Mouse (Mus musculus) ES-E14 (cell line): ENCODE measurements at regions not wholly inside any gene's neighbourhood (a gene's known extent, or its start where the extent isn't known, plus 50 kb on each side); places are given as distances from the start of the nearest gene placed in this dataset.
A peak's percentile ranks its signal among the peaks of the same experiment; 100 is the strongest.

ENCODE experiments used
- DNase-seq: peaks from one replicate; pipeline ENCODE4 v3.0.0-alpha.2; 2013; ENCODE audit warnings: low read depth, low spot score
- H3K27ac ChIP-seq: 2 replicates; pipeline ENCODE4 v1.5.1; 2012; ENCODE audit warnings: low read depth, mild to moderate bottlenecking, low read length, moderate library complexity, mixed read lengths; ENCODE audit not compliant: poor library complexity, insufficient read depth, severe bottlenecking
- H3K36me3 ChIP-seq: 2 replicates; pipeline ENCODE4 v1.6.1; 2012; ENCODE audit warnings: mild to moderate bottlenecking, low read length, moderate library complexity, mixed read lengths; ENCODE audit not compliant: control insufficient read depth, poor library complexity, insufficient read depth, severe bottlenecking
- H3K4me1 ChIP-seq, 2 experiments: fragments of 150-350 bp in 1 of 2; sonication (generic) in 1 of 2; 2 replicates each; pipeline ENCODE4 v1.6.1; 2012; ENCODE audit warnings: low read length in 2 of 2, mild to moderate bottlenecking in 1 of 2, mixed read lengths in 1 of 2; ENCODE audit not compliant: control insufficient read depth in 2 of 2, insufficient read depth in 2 of 2, poor library complexity in 1 of 2
- H3K4me3 ChIP-seq, 2 experiments: fragments of 150-350 bp in 1 of 2; sonication (generic) in 1 of 2; 2 replicates each; pipeline ENCODE4 v1.5.1; 2012; ENCODE audit warnings: low read length in 2 of 2, low read depth in 1 of 2, mild to moderate bottlenecking in 1 of 2, mixed read lengths in 1 of 2; ENCODE audit not compliant: insufficient read depth in 1 of 2, poor library complexity in 1 of 2, severe bottlenecking in 1 of 2
- H3K9ac ChIP-seq: 2 replicates; pipeline ENCODE4 v1.6.1; 2012; ENCODE audit warnings: low read depth, mild to moderate bottlenecking, low read length, mixed read lengths; ENCODE audit not compliant: poor library complexity, insufficient read depth, severe bottlenecking
- H3K9me3 ChIP-seq: fragments of 150-350 bp; sonication (generic); 2 replicates; pipeline ENCODE4 v1.6.1; 2012; ENCODE audit warnings: low read depth, mild to moderate bottlenecking, low read length; ENCODE audit not compliant: control insufficient read depth, insufficient read depth
- CHD2 ChIP-seq: IDR thresholded peaks from 2 replicates; pipeline ENCODE4 v1.6.1; 2014; ENCODE audit warnings: mild to moderate bottlenecking, low read depth, low read length, inconsistent platforms
- HCFC1 ChIP-seq: IDR thresholded peaks from 2 replicates; pipeline ENCODE4 v1.6.1; 2012; ENCODE audit warnings: low read length, inconsistent platforms, borderline replicate concordance; ENCODE audit not compliant: insufficient read depth
- MAFK ChIP-seq: IDR thresholded peaks from 2 replicates; pipeline ENCODE4 v1.6.1; 2014; ENCODE audit warnings: mild to moderate bottlenecking, low read depth, low read length, inconsistent platforms; ENCODE audit not compliant: insufficient read depth
- ZC3H11A ChIP-seq: IDR thresholded peaks from 2 replicates; pipeline ENCODE4 v1.6.1; 2012; ENCODE audit warnings: low read depth, mild to moderate bottlenecking, inconsistent platforms, low read length, borderline replicate concordance
- ZNF384 ChIP-seq: IDR thresholded peaks from 2 replicates; pipeline ENCODE4 v1.6.1; 2012; ENCODE audit warnings: low read depth, low read length, inconsistent platforms
- in situ Hi-C, 2 experiments: fragments of 600-800 bp; cut with MboI; formaldehyde crosslinking; loops; one replicate each; pipeline ENCODE4 v1.15.1; 2025; ENCODE audit warnings: low sequenced_read_pairs in 2 of 2, inconsistent platforms in 1 of 2; ENCODE audit not compliant: unreplicated experiment in 2 of 2

DNA sequence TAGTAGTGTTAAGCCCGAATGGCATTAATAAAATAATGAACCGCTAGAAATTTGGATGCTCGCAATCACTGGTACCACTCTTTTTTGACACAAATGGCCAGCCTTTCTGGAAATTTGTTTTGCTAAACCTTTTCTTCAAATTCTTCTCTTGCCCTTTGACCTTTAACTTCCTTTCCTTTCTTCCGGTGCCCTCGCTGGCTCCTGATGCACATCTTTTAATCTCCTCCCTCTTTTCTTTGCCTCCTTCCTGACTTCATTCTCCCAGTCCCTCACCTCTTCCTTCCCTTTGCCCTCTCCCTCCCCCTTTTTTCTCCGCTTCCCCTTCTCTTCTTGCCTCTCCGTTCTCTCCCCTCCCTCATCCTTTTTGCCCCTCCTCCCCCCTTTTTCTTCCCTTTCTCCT lies 118.3 kb upstream of the Zfhx3 start:
- no peaks in the 10 kb centered on the region for H3K9me3 ChIP-seq
- no peak overlapping the region for H3K9ac ChIP-seq
- no peaks in the 10 kb centered on the region for H3K36me3 ChIP-seq
- H3K4me1 ChIP-seq, result peaks cover 3 to 12% of the 10 kb centered on the region in 2 experiments; a peak in 2 of 4 replicates
- in situ Hi-C loops, result no loop called here
- H3K4me3 ChIP-seq, result peak overlapping the region; percentile 39 to 60; a peak in 3 of 4 replicates
- TF ChIP-seq ZC3H11A (no peak), MAFK (no peak), CHD2 (no peak), HCFC1 (no peak), ZNF384 (no peak)
- H3K27ac ChIP-seq, result peak overlapping the region; percentile 4; the same call in 1 of the 2 replicates
- no peak for DNase-seq

GRCm38 (mm10) chr8:107824640-107825039 lies 117.8 kb upstream of the Zfhx3 start:
- no peak for TF ChIP-seq ZC3H11A
- TF ChIP-seq ZNF384, result no peak
- no peak for TF ChIP-seq HCFC1
- TF ChIP-seq MAFK, result no peak
- TF ChIP-seq CHD2, result no peak

GRCm38 (mm10) chr8:107827500-107828125 lies 114.8 kb upstream of the Zfhx3 start:
- no peak for DNase-seq
- Histone ChIP-seq H3K36me3 (no peaks in the 10 kb centered on the region), H3K27ac (no peak overlapping the region), H3K4me3 (no peak overlapping the region), H3K9ac (no peak overlapping the region), H3K4me1 (no peaks in the 10 kb centered on the region; a peak in 1 of 4 replicates), H3K9me3 (no peaks in the 10 kb centered on the region)
- no peak for TF ChIP-seq CHD2
- no peak for TF ChIP-seq MAFK
- no peak for TF ChIP-seq ZNF384
- no peak for TF ChIP-seq HCFC1
- no peak for TF ChIP-seq ZC3H11A
- in situ Hi-C loops, result no loop called here

More at GRCm38 (mm10) chr8:107824640-107825039, 117.8 kb upstream of the Zfhx3 start:
- Histone ChIP-seq H3K4me3 (peak overlapping the region; percentile 39 to 60; a peak in 3 of 4 replicates), H3K27ac (0 out of 2 replicates have a peak overlapping the region, but pooled peaks have one; percentile 4), H3K9ac (peak overlapping the region; percentile 16; the same call in 1 of the 2 replicates), H3K36me3 (no peaks in the 10 kb centered on the region), H3K9me3 (no peaks in the 10 kb centered on the region), H3K4me1 (peaks cover 3 to 12% of the 10 kb centered on the region in 2 experiments; a peak in 2 of 4 replicates)
- in situ Hi-C loops, result no loop called here
- peak; percentile 26 for DNase-seq

DNA sequence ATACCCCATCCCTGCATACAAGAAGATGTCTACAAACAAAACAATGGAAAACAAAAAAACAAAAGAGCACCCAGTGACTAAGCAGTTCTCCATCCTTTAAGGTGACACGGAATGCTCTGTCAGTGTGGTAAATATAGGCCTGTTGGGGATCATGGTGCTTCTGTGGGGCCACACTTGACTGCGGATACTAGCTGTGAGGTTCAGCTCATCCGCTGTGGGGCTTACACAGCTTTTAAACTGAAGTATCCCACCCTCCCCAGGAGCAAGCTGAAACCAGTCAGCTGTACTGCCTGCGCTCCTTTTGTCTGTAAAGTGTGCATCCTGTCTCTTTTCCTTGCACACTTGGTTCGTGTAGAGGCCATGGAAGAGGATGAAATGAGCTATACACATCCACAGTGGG lies 113.9 kb upstream of the Zfhx3 start:
- no peak overlapping the region for H3K9ac ChIP-seq
- in situ Hi-C loops, result no loop called here
- no peak for DNase-seq
- H3K27ac ChIP-seq, result no peak overlapping the region
- H3K4me1 ChIP-seq, result no peaks in the 10 kb centered on the region; a peak in 1 of 4 replicates
- TF ChIP-seq ZNF384 (no peak), MAFK (0 out of 2 replicates have a peak, but pooled peaks have one; percentile 4)
- no peak overlapping the region for H3K4me3 ChIP-seq
- no peaks in the 10 kb centered on the region for H3K9me3 ChIP-seq
- no peaks in the 10 kb centered on the region for H3K36me3 ChIP-seq

DNA sequence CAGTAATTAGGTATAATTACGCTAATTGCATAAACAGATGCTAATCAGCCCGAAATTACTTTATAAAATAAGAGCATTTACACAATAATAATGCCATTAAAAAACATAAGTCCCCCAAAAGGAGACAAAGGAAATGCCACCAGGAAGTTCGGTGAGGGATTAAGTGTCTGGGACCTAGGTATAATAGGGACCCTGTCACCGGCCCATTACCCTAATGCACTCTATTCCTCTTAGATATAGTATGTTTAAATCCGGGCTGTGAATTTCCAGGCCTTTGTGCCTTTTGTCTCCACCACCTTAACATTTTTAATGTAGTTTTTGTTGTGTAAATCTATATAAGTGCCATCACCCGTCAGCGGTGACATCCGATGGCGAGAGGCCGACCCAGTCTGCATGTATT lies 109.0 kb upstream of the Zfhx3 start:
- no peak for TF ChIP-seq MAFK
- TF ChIP-seq ZC3H11A, result no peak
- Histone ChIP-seq H3K36me3 (no peaks in the 10 kb centered on the region), H3K9ac (no peak overlapping the region), H3K27ac (no peak overlapping the region), H3K4me1 (no peaks in the 10 kb centered on the region), H3K9me3 (no peaks in the 10 kb centered on the region), H3K4me3 (no peak overlapping the region)
- in situ Hi-C loops, result no loop called here
- DNase-seq, result no peak
